Mouse (Mus musculus) kidney, postnatal 0 days (tissue): Measurements from ENCODE around the gene Xylt1. TPM values are rescaled to one million over a fixed set of nuclear protein-coding genes. Genes with fewer than 3 reads are reported as not detected.

Source experiments
- ATAC-seq: fragments of 200-750 bp; cut with Nextera tagmentation; replicated peaks from 2 replicates; pipeline ENCODE4 v1.8.0; 2017; ENCODE audit warnings: low read depth, moderate number of reproducible peaks, moderate TSS enrichment, moderate library complexity; ENCODE audit not compliant: low FRiP score
- DNase-seq: peaks from one replicate; pipeline ENCODE4 v3.0.0-alpha.2; 2016; ENCODE audit warnings: low spot score
- H3K27ac ChIP-seq: fragments of 300-500 bp; sonication (generic); 2 replicates; pipeline ENCODE4 v1.5.1; 2014; ENCODE audit warnings: mild to moderate bottlenecking
- H3K27me3 ChIP-seq: fragments of 300-500 bp; sonication (generic); 2 replicates; pipeline ENCODE4 v1.6.1; 2014; ENCODE audit warnings: low read length, mixed read lengths; ENCODE audit not compliant: insufficient read depth
- H3K36me3 ChIP-seq: fragments of 300-500 bp; sonication (generic); 2 replicates; pipeline ENCODE4 v1.6.1; 2014; ENCODE audit warnings: low read length, mixed read lengths; ENCODE audit not compliant: insufficient read depth
- H3K4me1 ChIP-seq: fragments of 300-500 bp; sonication (generic); replicated peaks from 2 replicates; pipeline ENCODE4 v1.6.1; 2014; ENCODE audit warnings: antibody characterized with exemption, low read length, mixed read lengths; ENCODE audit not compliant: insufficient read depth
- H3K4me2 ChIP-seq: fragments of 300-500 bp; sonication (generic); 2 replicates; pipeline ENCODE4 v1.6.1; 2014; ENCODE audit warnings: mild to moderate bottlenecking, low read length, moderate library complexity, mixed read lengths
- H3K4me3 ChIP-seq: fragments of 300-500 bp; sonication (generic); replicated peaks from 2 replicates; pipeline ENCODE4 v1.5.1; 2014; ENCODE audit warnings: low read depth, low read length
- H3K9ac ChIP-seq: fragments of 300-500 bp; sonication (generic); 2 replicates; pipeline ENCODE4 v1.6.1; 2014; ENCODE audit warnings: low read depth, low read length
- H3K9me3 ChIP-seq: fragments of 300-500 bp; sonication (generic); replicated peaks from 2 replicates; pipeline ENCODE4 v1.6.1; 2016; ENCODE audit warnings: low read length, inconsistent platforms, mixed read lengths
- CTCF ChIP-seq: IDR thresholded peaks from 2 replicates; pipeline ENCODE4 v1.5.1; 2016; ENCODE audit warnings: antibody characterized with exemption, low read depth, mild to moderate bottlenecking, moderate library complexity
- WGBS: fragments of 180-500 bp; shearing (Covaris S2); extraction: QIAGEN DNeasy Blood & Tissue Kit; methylation state at CpG from one replicate; pipeline ENCODE4 v1.1.7; 2014; 5-methylcytosine and 5-hydroxymethylcytosine counted together
- polyA plus RNA-seq: library from polyadenylated mRNA; unstranded; fragments of >200 nt; fragmentation: Nextera tagmentation; extraction: Ambion mirVana; gene quantifications from 2 replicates; pipeline ENCODE4 v1.2.1, GENCODE M21; 2015

Xylt1 gene
- polyA plus RNA-seq, 1 experiment from 2014 or later, result 1.7 TPM

GRCm38 (mm10) chr7:117498173-117498572 is 117.4 kb downstream of the Xylt1 start:
- no peaks in the 10 kb centered on the region for H3K36me3 ChIP-seq
- no peak for ATAC-seq
- no peak for DNase-seq

GRCm38 (mm10) chr7:117501355-117502181 is 120.8 kb downstream of the Xylt1 start:
- peak; percentile 12 for DNase-seq

More at GRCm38 (mm10) chr7:117498173-117498572, 117.4 kb downstream of the Xylt1 start:
- WGBS, result 63% methylated on average over 2 of the region's 2 CpGs
- Histone ChIP-seq H3K4me3 (no peak overlapping the region), H3K9me3 (no peaks in the 10 kb centered on the region), H3K27me3 (no peaks in the 10 kb centered on the region), H3K4me1 (no peaks in the 10 kb centered on the region), H3K4me2 (no peak overlapping the region), H3K9ac (no peak overlapping the region), H3K27ac (no peak overlapping the region)
- TF ChIP-seq CTCF, result no peak

GRCm38 (mm10) chr7:117502415-117502814 is 121.6 kb downstream of the Xylt1 start:
- no peaks in the 10 kb centered on the region for H3K9me3 ChIP-seq
- H3K27ac ChIP-seq, result no peak overlapping the region
- H3K27me3 ChIP-seq, result no peaks in the 10 kb centered on the region
- H3K4me1 ChIP-seq, result 0 out of 2 replicates have a peak, but pooled peaks cover 3% of the 10 kb centered on the region
- no peaks in the 10 kb centered on the region for H3K36me3 ChIP-seq
- ATAC-seq (no peak), DNase-seq (no peak)
- no peak overlapping the region for H3K9ac ChIP-seq
- no peak overlapping the region for H3K4me3 ChIP-seq
- 67% methylated on average over 5 of the region's 5 CpGs for WGBS
- no peak overlapping the region for H3K4me2 ChIP-seq
- no peak for TF ChIP-seq CTCF

More at GRCm38 (mm10) chr7:117501355-117502181, 120.8 kb downstream of the Xylt1 start:
- H3K27ac ChIP-seq, result no peak overlapping the region
- H3K27me3 ChIP-seq, result no peaks in the 10 kb centered on the region
- no peak overlapping the region for H3K4me3 ChIP-seq
- no peaks in the 10 kb centered on the region for H3K36me3 ChIP-seq
- ATAC-seq, result no peak
- no peak for TF ChIP-seq CTCF
- no peaks in the 10 kb centered on the region for H3K9me3 ChIP-seq
- 60% methylated on average over 15 of the region's 15 CpGs for WGBS
- no peak overlapping the region for H3K4me2 ChIP-seq
- no peak overlapping the region for H3K9ac ChIP-seq
- H3K4me1 ChIP-seq, result no peaks in the 10 kb centered on the region

GRCm38 (mm10) chr7:117503714-117504113 is 122.9 kb downstream of the Xylt1 start:
- Histone ChIP-seq H3K36me3 (no peaks in the 10 kb centered on the region), H3K27me3 (no peaks in the 10 kb centered on the region), H3K9ac (no peak overlapping the region), H3K4me2 (no peak overlapping the region), H3K4me3 (no peak overlapping the region), H3K4me1 (0 out of 2 replicates have a peak, but pooled peaks cover 3% of the 10 kb centered on the region), H3K27ac (no peak overlapping the region), H3K9me3 (no peaks in the 10 kb centered on the region)
- no peak for TF ChIP-seq CTCF
- DNase-seq (no peak), ATAC-seq (no peak)
- 74% methylated on average over 9 of the region's 9 CpGs for WGBS

GRCm38 (mm10) chr7:117505791-117506190 is 125.0 kb downstream of the Xylt1 start:
- H3K4me1 ChIP-seq, result 0 out of 2 replicates have a peak, but pooled peaks cover 3% of the 10 kb centered on the region
- no peak for TF ChIP-seq CTCF
- no peaks in the 10 kb centered on the region for H3K27me3 ChIP-seq
- DNase-seq (peak; percentile 15), ATAC-seq (no peak)
- H3K9ac ChIP-seq, result no peak overlapping the region
- WGBS, result 81% methylated on average over 3 of the region's 3 CpGs
- H3K4me2 ChIP-seq, result no peak overlapping the region
- no peak overlapping the region for H3K27ac ChIP-seq
- no peak overlapping the region for H3K4me3 ChIP-seq
- H3K9me3 ChIP-seq, result no peaks in the 10 kb centered on the region
- no peaks in the 10 kb centered on the region for H3K36me3 ChIP-seq

GRCm38 (mm10) chr7:117507351-117507750 is 126.6 kb downstream of the Xylt1 start:
- no peak overlapping the region for H3K9ac ChIP-seq
- no peak overlapping the region for H3K27ac ChIP-seq
- no peaks in the 10 kb centered on the region for H3K9me3 ChIP-seq
- no peaks in the 10 kb centered on the region for H3K36me3 ChIP-seq
- ATAC-seq (0 out of 2 replicates have a peak, but pooled peaks have one; percentile 18), DNase-seq (no peak)
- H3K27me3 ChIP-seq, result no peaks in the 10 kb centered on the region
- 73% methylated on average over 10 of the region's 10 CpGs for WGBS
- H3K4me3 ChIP-seq, result no peak overlapping the region
- TF ChIP-seq CTCF, result no peak
- 0 out of 2 replicates have a peak, but pooled peaks cover 3% of the 10 kb centered on the region for H3K4me1 ChIP-seq
- H3K4me2 ChIP-seq, result no peak overlapping the region
